Mouse (Mus musculus): ENCODE measurements at regions not wholly inside any gene's neighbourhood (a gene's known extent, or its start where the extent isn't known, plus 50 kb on each side); places are given as distances from the start of the nearest gene placed in this dataset.
"Not testable (repeated sequence)": the region's sequence is repeated elsewhere in the genome, so short reads cannot be mapped to it uniquely, and the experiment has no call there.

DNA sequence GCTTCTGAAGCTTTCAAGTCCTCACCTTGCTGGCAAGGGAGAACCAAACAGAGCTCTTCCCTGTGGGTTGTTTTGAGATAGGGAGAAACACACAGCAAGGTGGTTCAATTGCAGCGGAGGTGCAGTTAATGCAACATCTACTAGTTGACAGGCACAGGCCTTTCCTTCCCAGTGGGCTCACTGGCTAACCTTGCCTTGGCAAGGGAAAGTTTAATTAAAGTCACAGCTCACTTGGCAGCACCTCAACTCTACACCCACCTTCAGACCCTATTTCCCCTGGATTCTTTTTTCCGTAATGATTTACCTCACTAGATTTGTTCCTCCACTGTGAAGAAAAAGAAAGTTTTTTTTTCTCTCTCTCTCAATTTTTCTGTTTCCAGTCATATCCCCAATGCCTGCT, 314.5 kb downstream of the Tlr4 start:
- no peak for DNase-seq (ENCODE audit: low read depth, low spot score)

DNA sequence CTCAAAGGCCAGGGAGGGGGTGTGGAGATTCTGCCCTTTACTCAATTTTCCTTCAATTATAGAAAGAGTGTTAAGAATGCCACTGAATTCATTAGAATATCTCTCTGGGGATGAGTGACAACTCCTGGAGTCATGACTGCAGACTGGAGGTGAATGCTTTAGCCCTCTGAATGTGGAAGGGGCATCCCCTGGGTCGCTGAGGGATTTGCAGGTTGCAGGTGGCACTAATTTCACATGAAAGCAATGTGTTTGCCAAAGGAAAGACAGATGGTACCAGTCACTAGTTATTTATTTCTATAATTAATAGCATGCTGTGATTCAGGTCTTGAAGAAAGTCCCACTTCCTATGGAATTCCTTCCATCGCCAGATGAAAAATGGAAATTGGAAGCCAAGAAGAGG, 321.1 kb downstream of the Tlr4 start:
- peak; percentile 3 for DNase-seq (ENCODE audit: low read depth, low spot score)

GRCm38 (mm10) chr4:67162673-67163072, 335.3 kb downstream of the Tlr4 start:
- no peak for DNase-seq (ENCODE audit: low read depth, low spot score)

GRCm38 (mm10) chr4:67167720-67168119, 340.3 kb downstream of the Tlr4 start:
- DNase-seq (ENCODE audit: low read depth, low spot score): no peak

- peak; percentile 41 for DNase-seq (ENCODE audit: low read depth, low spot score)
Measured at GRCm38 (mm10) chr4:67187725-67188510, 360.5 kb downstream of the Tlr4 start.

- no peak for DNase-seq (ENCODE audit: low read depth, low spot score)
Measured at GRCm38 (mm10) chr4:67190536-67190935, 363.2 kb downstream of the Tlr4 start.

DNA sequence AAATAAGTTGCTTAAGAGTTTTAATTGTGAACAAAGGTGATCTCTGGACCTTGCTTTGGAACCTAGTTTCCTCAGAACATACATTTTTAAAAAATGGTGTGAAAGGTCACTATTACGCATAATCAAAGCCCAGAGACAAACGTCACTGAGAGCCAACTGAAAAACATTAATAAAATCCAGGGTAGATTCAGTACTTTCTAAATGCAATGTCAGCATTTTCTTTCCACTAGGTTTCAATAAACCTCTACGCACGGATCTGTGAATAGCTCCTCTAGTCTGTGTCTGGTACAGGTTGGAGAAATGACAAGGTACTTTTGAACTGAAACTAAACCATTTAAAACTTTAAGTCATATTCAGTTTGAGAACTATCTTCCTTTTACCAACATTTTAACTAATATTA, 367.0 kb downstream of the Tlr4 start:
- no peak for DNase-seq (ENCODE audit: low read depth, low spot score)

DNA sequence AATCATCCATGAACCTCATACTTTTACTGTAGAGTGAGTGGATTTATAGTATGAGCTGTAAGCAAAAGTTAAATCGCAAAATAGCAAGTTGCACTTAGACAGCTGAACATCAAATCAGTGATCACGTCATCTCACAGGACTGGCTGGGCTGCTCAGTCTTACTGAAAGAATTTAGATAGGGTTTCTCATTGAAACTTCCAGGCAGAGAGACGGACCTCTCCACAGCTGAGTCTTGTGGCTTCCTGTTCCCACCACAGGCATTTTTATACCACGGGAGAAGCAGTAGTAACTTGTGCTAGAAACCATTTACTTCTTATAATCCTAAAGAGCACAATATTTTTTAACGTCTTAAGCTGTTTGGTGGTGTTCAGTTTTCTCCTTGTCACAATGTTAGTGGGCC, 369.5 kb downstream of the Tlr4 start:
- DNase-seq (ENCODE audit: low read depth, low spot score): no peak

GRCm38 (mm10) chr4:67208406-67208805, 381.0 kb downstream of the Tlr4 start:
- DNase-seq (ENCODE audit: low read depth, low spot score): not testable (repeated sequence)

GRCm38 (mm10) chr4:67213363-67213762, 386.0 kb downstream of the Tlr4 start:
- DNase-seq (ENCODE audit: low read depth, low spot score): no peak

- DNase-seq (ENCODE audit: low read depth, low spot score): no peak
Measured at GRCm38 (mm10) chr4:67224533-67224932, 397.1 kb downstream of the Tlr4 start.

GRCm38 (mm10) chr4:67229214-67229613, 401.8 kb downstream of the Tlr4 start:
- no peak for DNase-seq (ENCODE audit: low read depth, low spot score)

GRCm38 (mm10) chr4:67273553-67273952, 446.2 kb downstream of the Tlr4 start:
- no peak for DNase-seq (ENCODE audit: low read depth, low spot score)

- no peak for DNase-seq (ENCODE audit: low read depth, low spot score)
Measured at GRCm38 (mm10) chr4:67301020-67301419, 473.6 kb downstream of the Tlr4 start.

GRCm38 (mm10) chr4:67301740-67302139, 474.4 kb downstream of the Tlr4 start:
- DNase-seq (ENCODE audit: low read depth, low spot score): no peak

DNA sequence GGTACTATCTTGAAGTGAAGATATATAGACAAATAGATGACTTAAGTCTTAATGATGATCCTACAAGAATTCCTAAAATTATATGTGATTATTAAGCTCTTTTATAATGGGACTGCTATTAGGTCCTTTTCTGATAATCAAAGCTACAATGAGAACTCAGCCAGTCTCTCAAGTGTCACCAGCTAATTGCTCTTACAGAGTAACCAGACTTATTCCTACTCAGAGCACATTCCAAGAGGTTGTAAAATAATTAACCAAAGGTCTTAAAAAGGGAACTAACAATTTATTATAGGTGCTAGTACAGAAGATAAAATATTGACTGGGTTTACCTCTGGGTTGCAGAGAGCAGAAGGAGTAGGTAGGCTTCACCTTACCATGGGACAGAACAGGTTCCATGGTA, 492.7 kb downstream of the Tlr4 start:
- DNase-seq (ENCODE audit: low read depth, low spot score): not testable (repeated sequence)
